Mouse (Mus musculus) lung, adult 2 months (tissue): ENCODE measurements around the gene Commd1.

ENCODE experiments used
- CTCF ChIP-seq: fragments of 200-500 bp; IDR thresholded peaks from 2 replicates; pipeline ENCODE4 v1.5.1; 2011; ENCODE audit warnings: mild to moderate bottlenecking, low read length, control low read depth; ENCODE audit not compliant: insufficient read depth
- POLR2A ChIP-seq: fragments of 200-500 bp; IDR thresholded peaks from 2 replicates; pipeline ENCODE4 v1.6.1; 2011; ENCODE audit warnings: low read depth, mild to moderate bottlenecking, control low read depth, low read length, borderline replicate concordance; ENCODE audit errors: extremely low read depth

DNA sequence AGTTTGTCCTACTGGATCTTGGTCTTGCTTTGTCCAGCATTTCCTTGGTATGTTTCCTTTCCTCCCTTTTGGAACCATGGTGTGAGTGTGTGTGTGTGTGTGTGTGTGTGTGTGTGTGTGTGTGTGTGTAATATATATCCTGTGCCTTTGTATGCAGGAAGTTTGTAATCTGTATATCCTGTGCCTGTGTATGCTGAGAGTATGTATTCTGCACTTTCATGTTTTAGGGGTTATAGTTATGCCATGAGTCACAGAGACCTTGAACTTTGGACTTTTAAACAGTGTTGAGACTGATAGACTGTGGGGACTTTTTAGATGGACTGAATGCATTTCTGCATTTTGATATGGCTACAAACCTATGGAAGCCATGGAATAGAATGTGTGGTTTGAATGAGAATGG, 99.3 kb downstream of the Commd1 start:
- no peak for TF ChIP-seq POLR2A
- no peak for TF ChIP-seq CTCF
